Mouse (Mus musculus): ENCODE results near the gene Fam213b. TPM values are rescaled to one million over a fixed set of nuclear protein-coding genes. Genes with fewer than 3 reads are reported as not detected.

Gene Fam213b
- not detected for polyA plus RNA-seq (2014; fragmentation: Illumina TruSeq; extraction: RNeasy Lipid Tissue Mini Kit (QIAGEN cat#74804); ENCODE audit: low read depth, low replicate concordance)

DNA sequence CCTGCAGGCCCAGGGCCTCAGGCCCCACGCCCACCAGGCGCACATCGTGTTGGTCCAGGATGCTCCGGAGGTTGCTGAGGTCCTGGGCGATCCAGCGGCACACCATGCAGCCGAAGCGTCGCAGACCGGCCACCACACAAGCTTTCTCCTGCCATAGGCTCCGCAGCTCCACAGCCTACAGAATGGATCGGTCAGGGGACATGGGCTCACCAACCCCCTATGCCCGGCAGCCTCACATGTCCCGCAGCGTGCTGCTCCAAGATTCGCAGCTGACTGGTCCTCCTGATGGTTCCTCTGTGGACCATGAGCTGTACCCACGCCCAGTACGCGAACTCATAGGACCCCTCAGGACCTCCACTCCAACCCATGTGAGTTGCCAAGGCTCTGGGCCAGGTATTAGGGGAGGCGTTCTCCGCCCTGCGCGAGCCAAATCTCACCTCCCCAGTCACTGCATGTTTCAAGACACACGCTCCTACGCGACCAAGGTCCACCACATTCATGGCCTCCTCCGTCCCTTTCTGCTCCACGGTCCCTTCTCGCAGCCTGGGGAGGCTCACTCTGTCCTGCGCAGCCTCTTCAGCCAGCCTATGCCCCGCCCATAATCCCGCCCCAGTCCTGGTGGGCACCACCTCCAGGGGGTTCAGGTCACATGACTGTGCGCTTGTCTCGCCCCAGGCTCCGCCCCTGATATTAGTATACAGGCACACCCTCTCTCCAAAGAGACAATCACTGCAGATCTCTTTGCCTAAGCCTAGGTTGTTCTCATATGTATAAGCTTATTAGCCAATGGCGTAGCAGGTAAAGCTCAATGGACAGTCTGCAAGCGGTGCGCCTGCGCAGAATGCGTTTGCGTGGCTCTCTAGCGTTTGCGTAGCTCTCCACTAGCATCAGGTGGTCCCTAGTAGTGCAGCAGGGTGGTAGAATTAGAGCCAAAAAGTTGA, at the start of gene Fam213b:
TSS of gene Fam213b (minus strand) at position 630 of the 941 bp plus-strand sequence.

DNA sequence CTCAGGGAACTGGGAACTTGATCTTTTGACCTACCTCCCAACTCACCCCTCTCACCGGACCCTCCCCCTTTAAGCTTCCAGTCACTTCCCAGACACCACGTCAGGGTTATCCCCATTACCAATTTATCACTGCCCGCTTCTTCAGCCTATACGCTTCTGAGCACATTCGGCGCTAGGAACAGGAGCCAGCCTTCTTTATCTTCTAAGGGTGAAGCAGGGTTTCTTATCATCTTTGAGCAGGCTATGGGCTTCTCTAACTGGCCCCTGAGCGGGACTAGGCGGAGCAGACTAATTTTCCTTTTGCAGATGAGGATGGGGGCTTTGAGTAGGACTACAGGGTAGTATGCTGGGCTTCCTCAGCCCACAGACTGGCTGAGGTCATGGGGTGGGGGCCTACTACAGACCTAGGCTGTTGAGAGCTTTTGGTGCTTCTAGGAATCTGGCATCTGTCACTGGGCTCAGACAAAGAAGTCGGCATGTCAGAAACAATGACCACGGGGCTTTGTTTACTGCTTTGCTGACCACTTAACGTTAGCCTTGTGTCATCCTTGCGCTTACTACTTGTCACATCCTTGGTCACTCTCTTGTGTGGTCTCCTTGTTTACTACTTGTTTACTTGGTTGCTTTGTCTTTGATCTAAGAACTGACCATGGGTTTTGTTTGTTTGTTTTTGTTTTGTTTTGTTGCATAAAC, 29.6 kb upstream of the Fam213b start, which contains the start of gene Tnfrsf14:
TSS of gene Tnfrsf14 (minus strand) at position 169 of the 693 bp plus-strand sequence.

DNA sequence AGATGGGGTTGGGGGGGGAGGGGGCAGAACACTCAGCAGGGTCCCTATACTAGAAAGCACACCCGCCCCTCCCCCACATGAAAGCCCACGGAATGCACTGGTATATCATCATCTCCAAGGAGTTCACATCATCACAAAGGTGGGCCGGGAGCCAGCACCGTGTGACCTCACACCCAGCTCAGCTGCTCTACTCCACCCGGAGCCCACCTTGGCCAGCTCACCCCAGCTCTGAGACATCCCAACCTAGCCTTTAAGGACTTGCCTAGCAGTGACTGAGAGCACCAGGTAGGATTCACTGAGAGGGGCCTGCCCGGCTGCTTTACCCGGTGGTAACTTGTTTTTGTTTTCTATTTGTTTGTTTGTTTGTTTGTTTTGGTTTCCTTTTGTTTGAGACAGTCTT, 29.5 kb downstream of the Fam213b start, which contains the start of gene Mmel1:
TSS of gene Mmel1 (plus strand) at position 146 of the 400 bp plus-strand sequence.

Other genes starting within 250 kb of the Fam213b start
- 30.9 TPM for gene Actrt2, start 231.3 kb downstream of the Fam213b start, polyA plus RNA-seq (2014; fragmentation: Illumina TruSeq; extraction: RNeasy Lipid Tissue Mini Kit (QIAGEN cat#74804); ENCODE audit: low read depth, low replicate concordance)
- 0.49 TPM for gene Ttc34, start 61.7 kb downstream of the Fam213b start, polyA plus RNA-seq (2014; fragmentation: Illumina TruSeq; extraction: RNeasy Lipid Tissue Mini Kit (QIAGEN cat#74804); ENCODE audit: low read depth, low replicate concordance)
- 35.2 TPM for gene Mmel1, start 29.6 kb downstream of the Fam213b start, polyA plus RNA-seq (2014; fragmentation: Illumina TruSeq; extraction: RNeasy Lipid Tissue Mini Kit (QIAGEN cat#74804); ENCODE audit: low read depth, low replicate concordance)
- not detected for gene Tnfrsf14, start 29.4 kb upstream of the Fam213b start, polyA plus RNA-seq (2014; fragmentation: Illumina TruSeq; extraction: RNeasy Lipid Tissue Mini Kit (QIAGEN cat#74804); ENCODE audit: low read depth, low replicate concordance)
- not detected for gene Hes5, start 61.8 kb upstream of the Fam213b start, polyA plus RNA-seq (2014; fragmentation: Illumina TruSeq; extraction: RNeasy Lipid Tissue Mini Kit (QIAGEN cat#74804); ENCODE audit: low read depth, low replicate concordance)
- 3.0 TPM for gene Pank4, start 65.0 kb upstream of the Fam213b start, polyA plus RNA-seq (2014; fragmentation: Illumina TruSeq; extraction: RNeasy Lipid Tissue Mini Kit (QIAGEN cat#74804); ENCODE audit: low read depth, low replicate concordance)
- gene Plch2, start 157.6 kb upstream of the Fam213b start, polyA plus RNA-seq (2014; fragmentation: Illumina TruSeq; extraction: RNeasy Lipid Tissue Mini Kit (QIAGEN cat#74804); ENCODE audit: low read depth, low replicate concordance) = 0.10 TPM
- 0.70 TPM for gene Pex10, start 167.9 kb upstream of the Fam213b start, polyA plus RNA-seq (2014; fragmentation: Illumina TruSeq; extraction: RNeasy Lipid Tissue Mini Kit (QIAGEN cat#74804); ENCODE audit: low read depth, low replicate concordance)
- 95.1 TPM for gene Rer1, start 187.2 kb upstream of the Fam213b start, polyA plus RNA-seq (2014; fragmentation: Illumina TruSeq; extraction: RNeasy Lipid Tissue Mini Kit (QIAGEN cat#74804); ENCODE audit: low read depth, low replicate concordance)
- gene Morn1, start 187.4 kb upstream of the Fam213b start, polyA plus RNA-seq (2014; fragmentation: Illumina TruSeq; extraction: RNeasy Lipid Tissue Mini Kit (QIAGEN cat#74804); ENCODE audit: low read depth, low replicate concordance) = 12.2 TPM

All from testis, adult 10 weeks (tissue).